Mouse (Mus musculus): ENCODE results near the gene Tlnrd1. TPM values are rescaled to one million over a fixed set of nuclear protein-coding genes. Genes with fewer than 3 reads are reported as not detected.

Gene Tlnrd1
- 11.1 and 13.4 TPM in 2 replicates for polyA plus RNA-seq (2015; fragmentation: Nextera tagmentation; extraction: Ambion mirVana)

GRCm38 (mm10) chr7:83884021-83884658 is at the start of gene Tlnrd1, which contains the start of gene Mesd:
Tlnrd1 (minus strand) TSS chr7:83884305.
Mesd (plus strand) TSS chr7:83884466.
- Histone ChIP-seq H3K9ac (peak within 1 kb of the TSS; percentile 99), H3K9me3 (replicated peaks) (no peaks in the 10 kb centered on the region), H3K4me2 (peak within 1 kb of the TSS; percentile 96), H3K4me1 (replicated peaks) (peaks cover 83% of the 10 kb centered on the region), H3K36me3 (replicated peaks) (peaks cover 42% of the 10 kb centered on the region), H3K27ac (replicated peaks) (peak within 1 kb of the TSS; percentile 99), H3K4me3 (replicated peaks) (peak within 1 kb of the TSS; percentile 98), H3K27me3 (no peaks in the 10 kb centered on the region)
- under 1% methylated on average over 69 of the region's 69 CpGs for WGBS (ENCODE audit: insufficient replicate concordance)
- ATAC-seq (ENCODE audit: insufficient read depth): peak; percentile 63

GRCm38 (mm10) chr7:83921637-83922036 is 37.5 kb upstream of the Tlnrd1 start:
- Histone ChIP-seq H3K27me3 (no peaks in the 10 kb centered on the region; the same call in 1 of the 2 replicates), H3K4me1 (replicated peaks) (no peaks in the 10 kb centered on the region), H3K4me2 (no peak overlapping the region), H3K9me3 (replicated peaks) (no peaks in the 10 kb centered on the region), H3K9ac (no peak overlapping the region), H3K4me3 (replicated peaks) (no peak overlapping the region), H3K36me3 (replicated peaks) (no peaks in the 10 kb centered on the region), H3K27ac (replicated peaks) (no peak overlapping the region)
- WGBS (ENCODE audit: insufficient replicate concordance): 39% methylated on average over 3 of the region's 3 CpGs
- ATAC-seq (ENCODE audit: insufficient read depth): no peak

GRCm38 (mm10) chr7:83920241-83920640 is 36.1 kb upstream of the Tlnrd1 start:
- Histone ChIP-seq H3K9ac (no peak overlapping the region), H3K4me3 (replicated peaks) (no peak overlapping the region), H3K27me3 (no peaks in the 10 kb centered on the region; the same call in 1 of the 2 replicates), H3K4me1 (replicated peaks) (no peaks in the 10 kb centered on the region), H3K27ac (replicated peaks) (no peak overlapping the region), H3K4me2 (no peak overlapping the region), H3K9me3 (replicated peaks) (no peaks in the 10 kb centered on the region), H3K36me3 (replicated peaks) (no peaks in the 10 kb centered on the region)
- WGBS (ENCODE audit: insufficient replicate concordance): 35% methylated on average over 4 of the region's 4 CpGs
- ATAC-seq (ENCODE audit: insufficient read depth): no peak

DNA sequence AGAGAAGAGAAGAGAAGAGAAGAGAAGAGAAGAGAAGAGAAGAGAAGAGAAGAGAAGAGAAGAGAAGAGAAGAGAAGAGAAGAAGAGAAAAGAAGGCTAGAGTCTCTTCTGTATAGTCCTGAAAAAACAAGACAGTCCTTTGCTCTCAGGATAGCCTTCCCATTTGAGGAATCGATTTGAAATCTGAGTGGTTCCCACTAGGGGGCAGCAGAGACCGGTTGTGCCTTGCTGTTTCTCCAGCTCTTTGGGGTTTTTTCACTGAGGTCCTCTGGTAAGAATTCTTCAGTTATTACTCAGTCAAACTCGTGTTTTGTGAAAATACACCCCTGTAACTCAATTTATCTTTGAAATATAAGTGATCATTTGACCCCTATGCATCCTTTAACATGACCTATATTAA is 30.5 kb upstream of the Tlnrd1 start:
- H3K4me2 ChIP-seq: no peak overlapping the region
- 0% methylated on average over 3 of the region's 3 CpGs for WGBS (ENCODE audit: insufficient replicate concordance)
- H3K27ac ChIP-seq (replicated peaks): no peak overlapping the region
- H3K9me3 ChIP-seq (replicated peaks): no peaks in the 10 kb centered on the region
- H3K4me1 ChIP-seq (replicated peaks): no peaks in the 10 kb centered on the region
- no peak for ATAC-seq (ENCODE audit: insufficient read depth)
- no peaks in the 10 kb centered on the region for H3K27me3 ChIP-seq
- H3K36me3 ChIP-seq (replicated peaks): no peaks in the 10 kb centered on the region
- no peak overlapping the region for H3K4me3 ChIP-seq (replicated peaks)
- H3K9ac ChIP-seq: no peak overlapping the region

GRCm38 (mm10) chr7:83913995-83914394 is 29.9 kb upstream of the Tlnrd1 start:
- 63% methylated on average over 9 of the region's 9 CpGs for WGBS (ENCODE audit: insufficient replicate concordance)
- no peak for ATAC-seq (ENCODE audit: insufficient read depth)

DNA sequence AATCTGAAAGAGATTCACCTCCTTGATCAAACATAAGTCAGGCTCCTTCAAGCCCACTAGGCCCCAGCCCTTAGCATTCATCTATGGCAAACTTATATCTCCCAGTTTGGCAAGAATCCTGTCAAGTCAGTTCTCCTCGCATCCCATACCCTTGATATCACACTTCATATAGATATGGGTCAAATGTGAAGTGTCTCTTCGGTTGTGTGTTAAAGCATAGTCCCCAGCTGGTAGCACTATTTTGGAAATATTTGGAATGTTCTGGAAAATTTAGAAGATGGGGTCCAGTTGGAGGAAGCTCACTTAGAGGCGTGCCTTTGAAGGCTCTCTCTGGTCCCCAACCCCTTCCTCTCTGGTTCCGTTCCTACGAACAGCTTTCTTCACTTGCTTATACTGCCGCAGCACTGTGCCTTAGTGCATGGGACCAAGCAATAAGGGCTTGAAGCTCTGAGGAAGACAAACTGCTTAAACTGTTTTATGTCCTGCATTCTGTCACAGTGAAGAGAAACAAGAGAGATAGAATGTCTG is 29.4 kb upstream of the Tlnrd1 start:
- Histone ChIP-seq H3K27ac (replicated peaks) (no peak overlapping the region), H3K4me3 (replicated peaks) (no peak overlapping the region), H3K9me3 (replicated peaks) (no peaks in the 10 kb centered on the region), H3K27me3 (no peaks in the 10 kb centered on the region), H3K4me2 (no peak overlapping the region), H3K36me3 (replicated peaks) (no peaks in the 10 kb centered on the region), H3K4me1 (replicated peaks) (no peaks in the 10 kb centered on the region), H3K9ac (no peak overlapping the region)
- 66% methylated on average over 6 of the region's 6 CpGs for WGBS (ENCODE audit: insufficient replicate concordance)
- ATAC-seq (ENCODE audit: insufficient read depth): no peak

More at GRCm38 (mm10) chr7:83913995-83914394, 29.9 kb upstream of the Tlnrd1 start:
- H3K9ac ChIP-seq: no peak overlapping the region
- H3K9me3 ChIP-seq (replicated peaks): no peaks in the 10 kb centered on the region
- no peak overlapping the region for H3K4me2 ChIP-seq
- no peaks in the 10 kb centered on the region for H3K36me3 ChIP-seq (replicated peaks)
- H3K27me3 ChIP-seq: no peaks in the 10 kb centered on the region
- H3K27ac ChIP-seq (replicated peaks): no peak overlapping the region
- no peak overlapping the region for H3K4me3 ChIP-seq (replicated peaks)
- no peaks in the 10 kb centered on the region for H3K4me1 ChIP-seq (replicated peaks)

DNA sequence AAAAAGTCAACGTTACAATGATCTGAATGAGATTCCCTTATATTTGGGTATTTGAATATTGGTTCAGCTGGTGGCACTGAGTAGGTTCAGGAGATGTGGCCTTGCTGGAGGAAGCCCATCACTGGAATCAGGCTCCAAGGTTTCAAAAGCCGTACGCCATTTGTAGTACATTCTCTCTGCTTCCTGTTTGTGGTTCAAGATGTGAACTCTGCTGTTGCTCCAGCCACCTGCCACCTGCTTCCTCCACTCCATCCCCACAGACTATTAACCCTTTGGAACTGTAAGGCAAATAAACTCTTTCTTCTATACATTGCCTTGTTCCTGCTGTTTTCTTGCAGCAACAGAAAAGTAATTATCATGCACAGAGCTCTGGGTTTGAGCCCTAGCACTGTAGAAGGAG is 27.8 kb upstream of the Tlnrd1 start:
- Histone ChIP-seq H3K27ac (replicated peaks) (no peak overlapping the region), H3K4me2 (no peak overlapping the region), H3K9ac (no peak overlapping the region), H3K4me1 (replicated peaks) (no peaks in the 10 kb centered on the region), H3K27me3 (no peaks in the 10 kb centered on the region), H3K36me3 (replicated peaks) (no peaks in the 10 kb centered on the region), H3K9me3 (replicated peaks) (no peaks in the 10 kb centered on the region), H3K4me3 (replicated peaks) (no peak overlapping the region)
- WGBS (ENCODE audit: insufficient replicate concordance): 27% methylated on average over 3 of the region's 3 CpGs
- no peak for ATAC-seq (ENCODE audit: insufficient read depth)

- no peak overlapping the region for H3K4me2 ChIP-seq
- no peaks in the 10 kb centered on the region for H3K9me3 ChIP-seq (replicated peaks)
- H3K4me3 ChIP-seq (replicated peaks): no peak overlapping the region
- H3K36me3 ChIP-seq (replicated peaks): peaks cover 21% of the 10 kb centered on the region
- H3K27me3 ChIP-seq: no peaks in the 10 kb centered on the region
- no peak overlapping the region for H3K27ac ChIP-seq (replicated peaks)
- no peak for ATAC-seq (ENCODE audit: insufficient read depth)
- 0 out of 2 replicates have a peak, but pooled peaks cover under 1% of the 10 kb centered on the region for H3K4me1 ChIP-seq (replicated peaks)
- no peak overlapping the region for H3K9ac ChIP-seq
- WGBS (ENCODE audit: insufficient replicate concordance): 24% methylated on average over 3 of the region's 3 CpGs
Observed at GRCm38 (mm10) chr7:83904831-83905230, 20.7 kb upstream of the Tlnrd1 start.

DNA sequence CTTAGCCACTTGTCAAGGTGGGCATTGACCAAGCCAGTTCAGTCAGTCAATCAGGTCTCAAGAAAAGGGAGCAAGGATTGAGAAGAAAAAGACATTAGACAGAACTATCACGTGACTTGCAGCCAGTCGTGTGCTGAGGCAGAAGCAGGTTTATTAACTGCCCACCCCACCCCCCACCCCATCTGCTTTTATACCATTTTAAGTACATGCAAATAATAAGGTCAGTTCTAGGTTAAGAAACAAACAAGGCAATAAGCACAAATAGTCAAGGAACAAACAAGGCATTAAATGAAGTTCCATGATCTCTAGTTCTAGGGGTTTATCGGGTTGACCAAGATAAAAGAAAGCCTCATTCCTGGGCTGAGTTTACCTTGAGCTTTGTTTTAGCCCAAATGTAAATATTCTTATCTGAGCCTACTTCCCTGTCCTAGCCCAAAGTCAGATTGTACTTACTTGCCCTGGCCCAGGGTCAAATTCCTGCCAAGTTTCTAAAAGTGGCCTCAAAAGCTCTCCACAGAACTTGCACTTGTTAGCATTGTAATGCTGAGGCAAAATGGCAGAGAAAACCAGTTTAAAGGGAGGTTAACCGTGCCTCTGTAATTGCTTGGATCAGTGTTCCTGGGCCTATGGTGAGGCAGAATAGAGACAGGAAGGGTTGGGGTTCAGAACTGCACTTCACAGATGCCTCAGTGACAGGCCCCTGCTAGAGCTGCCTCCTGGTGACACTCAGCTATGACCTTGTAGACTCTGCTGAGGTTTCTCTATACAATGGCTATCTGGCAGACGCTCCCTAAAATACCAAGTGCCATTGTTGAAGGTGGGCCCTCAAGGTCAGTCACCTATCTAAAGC is 18.4 kb upstream of the Tlnrd1 start:
- no peaks in the 10 kb centered on the region for H3K9me3 ChIP-seq (replicated peaks)
- H3K9ac ChIP-seq: no peak overlapping the region
- WGBS (ENCODE audit: insufficient replicate concordance): 71% methylated on average over 5 of the region's 5 CpGs
- peaks cover 23% of the 10 kb centered on the region for H3K4me1 ChIP-seq (replicated peaks)
- no peak overlapping the region for H3K4me3 ChIP-seq (replicated peaks)
- peaks cover 44% of the 10 kb centered on the region for H3K36me3 ChIP-seq (replicated peaks)
- no peak overlapping the region for H3K27ac ChIP-seq (replicated peaks)
- H3K27me3 ChIP-seq: no peaks in the 10 kb centered on the region
- ATAC-seq (ENCODE audit: insufficient read depth): no peak
- H3K4me2 ChIP-seq: no peak overlapping the region

GRCm38 (mm10) chr7:83901425-83901824 is 17.3 kb upstream of the Tlnrd1 start:
- no peak for ATAC-seq (ENCODE audit: insufficient read depth)
- Histone ChIP-seq H3K27me3 (no peaks in the 10 kb centered on the region), H3K27ac (replicated peaks) (no peak overlapping the region), H3K9ac (no peak overlapping the region), H3K4me1 (replicated peaks) (peaks cover 33% of the 10 kb centered on the region), H3K4me2 (no peak overlapping the region), H3K4me3 (replicated peaks) (no peak overlapping the region), H3K36me3 (replicated peaks) (peaks cover 52% of the 10 kb centered on the region), H3K9me3 (replicated peaks) (no peaks in the 10 kb centered on the region)
- WGBS (ENCODE audit: insufficient replicate concordance): 75% methylated on average over 4 of the region's 4 CpGs

- H3K4me3 ChIP-seq (replicated peaks): no peak overlapping the region
- peaks cover 41% of the 10 kb centered on the region for H3K4me1 ChIP-seq (replicated peaks)
- no peak overlapping the region for H3K27ac ChIP-seq (replicated peaks)
- H3K27me3 ChIP-seq: no peaks in the 10 kb centered on the region
- H3K36me3 ChIP-seq (replicated peaks): peaks cover 57% of the 10 kb centered on the region
- H3K9me3 ChIP-seq (replicated peaks): no peaks in the 10 kb centered on the region
- no peak overlapping the region for H3K9ac ChIP-seq
- no peak for ATAC-seq (ENCODE audit: insufficient read depth)
- 72% methylated on average over 3 of the region's 3 CpGs for WGBS (ENCODE audit: insufficient replicate concordance)
- H3K4me2 ChIP-seq: no peak overlapping the region
Observed at GRCm38 (mm10) chr7:83900519-83900918, 16.4 kb upstream of the Tlnrd1 start.
